Mouse (Mus musculus) intestine, embryonic 16.5 days (tissue): ENCODE measurements around the gene Cyp2b23. TPM values are rescaled to one million over a fixed set of nuclear protein-coding genes. Genes with fewer than 3 reads are reported as not detected.

Source experiments
- polyA plus RNA-seq: library from polyadenylated mRNA; unstranded; fragments of >200 nt; fragmentation: Nextera tagmentation; extraction: Ambion mirVana; gene quantifications from 2 replicates; pipeline ENCODE4 v1.2.1, GENCODE M21; 2015

The Cyp2b23 gene
- polyA plus RNA-seq, 1 experiment from 2014 or later: not detected

Other genes with a start within 250 kb of the Cyp2b23 start
- gene Nlrp9a, start 151.4 kb downstream of the Cyp2b23 start, polyA plus RNA-seq: not detected in 2 replicates
- gene Vmn1r185, start 68.0 kb downstream of the Cyp2b23 start, polyA plus RNA-seq: not detected in 2 replicates
- gene Cyp2b19, start 70.7 kb upstream of the Cyp2b23 start, polyA plus RNA-seq: not detected in 2 replicates
- not detected in 2 replicates for gene Cyp2g1, start 122.5 kb upstream of the Cyp2b23 start, polyA plus RNA-seq
- 0.12 TPM in 1 of 2 replicates, not detected in the other for gene Cyp2a5, start 148.9 kb upstream of the Cyp2b23 start, polyA plus RNA-seq